Mouse (Mus musculus) spleen, adult 2 months (tissue): ENCODE results near the gene Sirt4.

Source experiments
- CTCF ChIP-seq: fragments of 200-500 bp; IDR thresholded peaks from 2 replicates; pipeline ENCODE4 v1.5.1; 2011; ENCODE audit warnings: mild to moderate bottlenecking, inconsistent platforms; ENCODE audit not compliant: insufficient read depth, insufficient read length, insufficient replicate concordance; ENCODE audit errors: extremely low read depth
- POLR2A ChIP-seq: fragments of 200-500 bp; IDR thresholded peaks from 2 replicates; pipeline ENCODE4 v1.6.1; 2011; ENCODE audit warnings: low read depth, low read length, inconsistent platforms

- no peak for TF ChIP-seq CTCF
- no peak for TF ChIP-seq POLR2A
Measured at GRCm38 (mm10) chr5:115432395-115432794, 52.1 kb downstream of the Sirt4 start.
